Mouse (Mus musculus) heart, postnatal 0 days (tissue): Measurements from ENCODE around the gene Anxa5. TPM values are rescaled to one million over a fixed set of nuclear protein-coding genes. Genes with fewer than 3 reads are reported as not detected.
A peak's percentile ranks its signal among the peaks of the same experiment; 100 is the strongest.

Experiments used
- ATAC-seq: fragments of 200-750 bp; cut with Nextera tagmentation; 2 replicates; pipeline ENCODE4 v1.8.0; 2017; ENCODE audit warnings: low read depth, moderate number of reproducible peaks, moderate library complexity; ENCODE audit not compliant: insufficient read depth
- DNase-seq: peaks from one replicate; pipeline ENCODE4 v3.0.0-alpha.2; 2016; ENCODE audit warnings: low spot score
- H3K27ac ChIP-seq: fragments of 300-500 bp; sonication (generic); 2 replicates; pipeline ENCODE4 v1.5.1; 2014; ENCODE audit warnings: low read depth, mild to moderate bottlenecking
- H3K27me3 ChIP-seq: fragments of 300-500 bp; sonication (generic); 2 replicates; pipeline ENCODE4 v1.6.1; 2014; ENCODE audit warnings: low read length, mixed read lengths; ENCODE audit not compliant: control insufficient read depth, insufficient read depth
- H3K36me3 ChIP-seq: fragments of 300-500 bp; sonication (generic); replicated peaks from 2 replicates; pipeline ENCODE4 v1.6.1; 2014; ENCODE audit warnings: low read length, mixed read lengths; ENCODE audit not compliant: control insufficient read depth, insufficient read depth
- H3K4me1 ChIP-seq: fragments of 300-500 bp; sonication (generic); 2 replicates; pipeline ENCODE4 v1.6.1; 2014; ENCODE audit warnings: antibody characterized with exemption; ENCODE audit not compliant: control insufficient read depth, insufficient read depth
- H3K4me2 ChIP-seq: fragments of 300-500 bp; sonication (generic); 2 replicates; pipeline ENCODE4 v1.6.1; 2014; ENCODE audit warnings: low read depth, mild to moderate bottlenecking, low read length, moderate library complexity
- H3K4me3 ChIP-seq: fragments of 300-500 bp; sonication (generic); 2 replicates; pipeline ENCODE4 v1.5.1; 2014; ENCODE audit warnings: low read depth, low read length
- H3K9ac ChIP-seq: fragments of 300-500 bp; sonication (generic); replicated peaks from 2 replicates; pipeline ENCODE4 v1.6.1; 2014; ENCODE audit warnings: low read depth, low read length, mixed read lengths
- H3K9me3 ChIP-seq: fragments of 300-500 bp; sonication (generic); replicated peaks from 2 replicates; pipeline ENCODE4 v1.6.1; 2016; ENCODE audit warnings: low read length; ENCODE audit not compliant: control insufficient read depth
- CTCF ChIP-seq: IDR thresholded peaks from 2 replicates; pipeline ENCODE4 v1.5.1; 2016; ENCODE audit warnings: antibody characterized with exemption, control low read depth, low read depth
- EP300 ChIP-seq: IDR thresholded peaks from 2 replicates; pipeline ENCODE4 v1.6.1; 2016; ENCODE audit warnings: antibody characterized with exemption, low read depth
- WGBS: fragments of 180-500 bp; shearing (Covaris S2); extraction: QIAGEN DNeasy Blood & Tissue Kit; methylation state at CpG from one replicate; pipeline ENCODE4 v1.1.7; 2014; 5-methylcytosine and 5-hydroxymethylcytosine counted together
- microRNA-seq: library from miRNA; unstranded; fragments of <30 nt; microRNA quantifications from one replicate; pipeline ENCODE4, GENCODE M21; 2016
- polyA plus RNA-seq: library from polyadenylated mRNA; unstranded; fragments of >200 nt; fragmentation: Nextera tagmentation; extraction: Ambion mirVana; gene quantifications from 2 replicates; pipeline ENCODE4 v1.2.1, GENCODE M21; 2015
- total RNA-seq: library from RNA; depleted of rRNA; stranded (reverse); fragments of >200 nt; gene quantifications from 2 replicates; pipeline ENCODE4 v1.2.3, GENCODE M21; 2014; ENCODE audit warnings: low replicate concordance; rRNA removed

Anxa5 gene
- total and polyA plus RNA-seq, 2 experiments from 2014 or later = 162 to 261 TPM

GRCm38 (mm10) chr3:36427386-36427785 is 48.3 kb downstream of the Anxa5 start:
- WGBS = 89% methylated on average over 8 of the region's 8 CpGs
- ATAC-seq (no peak), DNase-seq (no peak)

GRCm38 (mm10) chr3:36409456-36409855 is 66.2 kb downstream of the Anxa5 start:
- H3K9me3 ChIP-seq = no peaks in the 10 kb centered on the region
- WGBS = 17% methylated on average over 2 of the region's 2 CpGs
- TF ChIP-seq EP300 (no peak), CTCF (no peak)

More at GRCm38 (mm10) chr3:36427386-36427785, 48.3 kb downstream of the Anxa5 start:
- Histone ChIP-seq H3K27me3 (no peaks in the 10 kb centered on the region), H3K4me1 (no peaks in the 10 kb centered on the region), H3K36me3 (no peaks in the 10 kb centered on the region), H3K9me3 (no peaks in the 10 kb centered on the region), H3K9ac (no peak overlapping the region), H3K4me2 (no peak overlapping the region), H3K27ac (no peak overlapping the region), H3K4me3 (no peak overlapping the region)
- TF ChIP-seq CTCF = no peak
- no peak for TF ChIP-seq EP300

GRCm38 (mm10) chr3:36406967-36407366 is 68.7 kb downstream of the Anxa5 start:
- H3K27ac ChIP-seq = peak overlapping the region; percentile 86
- TF ChIP-seq CTCF (no peak), EP300 (no peak)

More at GRCm38 (mm10) chr3:36409456-36409855, 66.2 kb downstream of the Anxa5 start:
- Histone ChIP-seq H3K4me2 (no peak overlapping the region), H3K27ac (peak overlapping the region; percentile 82), H3K36me3 (no peaks in the 10 kb centered on the region), H3K4me3 (no peak overlapping the region), H3K4me1 (peaks cover 13% of the 10 kb centered on the region; the same call in 1 of the 2 replicates), H3K9ac (no peak overlapping the region), H3K27me3 (no peaks in the 10 kb centered on the region)
- DNase-seq = peak; percentile 70
- peak; percentile 67 for ATAC-seq

GRCm38 (mm10) chr3:36406340-36406739 is 69.4 kb downstream of the Anxa5 start:
- TF ChIP-seq CTCF (no peak), EP300 (no peak)
- 10% methylated on average over 2 of the region's 2 CpGs for WGBS
- Histone ChIP-seq H3K4me1 (peaks cover 23% of the 10 kb centered on the region; the same call in 1 of the 2 replicates), H3K27me3 (no peaks in the 10 kb centered on the region), H3K36me3 (no peaks in the 10 kb centered on the region), H3K9ac (no peak overlapping the region), H3K27ac (peak overlapping the region; percentile 86), H3K4me3 (no peak overlapping the region), H3K4me2 (no peak overlapping the region), H3K9me3 (no peaks in the 10 kb centered on the region)
- ATAC-seq (peak; percentile 91), DNase-seq (peak; percentile 93)

More at GRCm38 (mm10) chr3:36406967-36407366, 68.7 kb downstream of the Anxa5 start:
- no peak overlapping the region for H3K4me2 ChIP-seq
- H3K9ac ChIP-seq = no peak overlapping the region
- no peaks in the 10 kb centered on the region for H3K27me3 ChIP-seq
- no peaks in the 10 kb centered on the region for H3K36me3 ChIP-seq
- no peaks in the 10 kb centered on the region for H3K9me3 ChIP-seq
- 93% methylated on average over 5 of the region's 5 CpGs for WGBS
- H3K4me1 ChIP-seq = peaks cover 23% of the 10 kb centered on the region; the same call in 1 of the 2 replicates
- no peak overlapping the region for H3K4me3 ChIP-seq
- no peak for ATAC-seq
- DNase-seq = no peak

GRCm38 (mm10) chr3:36401900-36402299 is 73.8 kb downstream of the Anxa5 start:
- H3K4me1 ChIP-seq = peaks cover 17% of the 10 kb centered on the region; the same call in 1 of the 2 replicates
- DNase-seq (no peak), ATAC-seq (no peak)
- no peak overlapping the region for H3K27ac ChIP-seq
- no peak for TF ChIP-seq EP300
- TF ChIP-seq CTCF = no peak
- WGBS = 85% methylated on average over 2 of the region's 2 CpGs
- H3K4me2 ChIP-seq = no peak overlapping the region
- H3K9ac ChIP-seq = no peak overlapping the region
- H3K9me3 ChIP-seq = no peaks in the 10 kb centered on the region
- no peaks in the 10 kb centered on the region for H3K27me3 ChIP-seq
- H3K4me3 ChIP-seq = no peak overlapping the region
- H3K36me3 ChIP-seq = no peaks in the 10 kb centered on the region

GRCm38 (mm10) chr3:36400657-36401056 is 75.0 kb downstream of the Anxa5 start:
- Histone ChIP-seq H3K4me3 (no peak overlapping the region), H3K4me1 (peaks cover 12% of the 10 kb centered on the region; the same call in 1 of the 2 replicates), H3K27ac (no peak overlapping the region), H3K4me2 (no peak overlapping the region), H3K27me3 (no peaks in the 10 kb centered on the region), H3K9ac (no peak overlapping the region), H3K9me3 (no peaks in the 10 kb centered on the region), H3K36me3 (no peaks in the 10 kb centered on the region)
- DNase-seq (no peak), ATAC-seq (no peak)
- WGBS = 73% methylated on average over 10 of the region's 10 CpGs
- TF ChIP-seq EP300 (no peak), CTCF (no peak)

Small RNAs within 50 kb of the gene (microRNA-seq; reads per million reads assigned to microRNA genes)
- not detected for gene Mir7009

Other genes starting within 250 kb of the Anxa5 start
- gene 1810062G17Rik, start within 50 bp of the Anxa5 start, total RNA-seq = 6.2 TPM in 1 of 2 replicates, not detected in the other
- 1.2 and 1.8 TPM in 2 replicates for gene 1810062G17Rik, start within 50 bp of the Anxa5 start, polyA plus RNA-seq
- 0.66 TPM in 1 of 2 replicates, not detected in the other for gene Gm11549, start 45.9 kb upstream of the Anxa5 start, total RNA-seq
- gene Gm11549, start 45.9 kb upstream of the Anxa5 start, polyA plus RNA-seq = 0.07 and 0.26 TPM in 2 replicates
- 22.6 and 31.7 TPM in 2 replicates for gene Exosc9, start 76.7 kb upstream of the Anxa5 start, total RNA-seq
- 39.6 and 40.9 TPM in 2 replicates for gene Exosc9, start 76.7 kb upstream of the Anxa5 start, polyA plus RNA-seq
- gene Ccna2, start 96.3 kb upstream of the Anxa5 start, total RNA-seq = 172 and 290 TPM in 2 replicates
- 41.9 and 44.0 TPM in 2 replicates for gene Ccna2, start 96.3 kb upstream of the Anxa5 start, polyA plus RNA-seq
- 0.50 and 6.0 TPM in 2 replicates for gene Bbs7, start 137.6 kb upstream of the Anxa5 start, total RNA-seq
- 7.9 and 8.2 TPM in 2 replicates for gene Bbs7, start 137.6 kb upstream of the Anxa5 start, polyA plus RNA-seq
- 6.3 and 9.1 TPM in 2 replicates for gene Trpc3, start 214.3 kb upstream of the Anxa5 start, total RNA-seq
- gene Trpc3, start 214.3 kb upstream of the Anxa5 start, polyA plus RNA-seq = 2.8 and 3.5 TPM in 2 replicates